Mouse (Mus musculus): Measurements from ENCODE around the gene Wdr17. TPM values are rescaled to one million over a fixed set of nuclear protein-coding genes. Genes with fewer than 3 reads are reported as not detected.
"Not testable (repeated sequence)": the region's sequence is repeated elsewhere in the genome, so short reads cannot be mapped to it uniquely, and the experiment has no call there.

Gene Wdr17
- polyA plus RNA-seq, 1 experiment from 2014 or later: 0.42 TPM

GRCm38 (mm10) chr8:54660675-54661074 is 226.3 kb downstream of the Wdr17 start:
- no peak overlapping the region for H3K9ac ChIP-seq (ENCODE audit: low read length)
- H3K9me3 ChIP-seq (replicated peaks; ENCODE audit: control insufficient read depth, low read length): no peaks in the 10 kb centered on the region
- no peak overlapping the region for H3K4me3 ChIP-seq (ENCODE audit: low read length)
- H3K36me3 ChIP-seq (ENCODE audit: control insufficient read depth, insufficient read depth): no peaks in the 10 kb centered on the region
- no peaks in the 10 kb centered on the region for H3K4me1 ChIP-seq (ENCODE audit: control insufficient read depth, insufficient read depth, low read length)
- 30% methylated on average over 5 of the region's 5 CpGs for WGBS
- ATAC-seq (replicated peaks; ENCODE audit: extremely low read depth, insufficient read depth, low FRiP score): no peak
- H3K4me2 ChIP-seq (ENCODE audit: low read depth, low read length): no peak overlapping the region
- H3K27me3 ChIP-seq (ENCODE audit: control insufficient read depth, insufficient read depth, low read length): no peaks in the 10 kb centered on the region
- H3K27ac ChIP-seq (ENCODE audit: low read length): no peak overlapping the region

GRCm38 (mm10) chr8:54659703-54660102 is 227.3 kb downstream of the Wdr17 start:
- no peak for ATAC-seq (replicated peaks; ENCODE audit: extremely low read depth, insufficient read depth, low FRiP score)
- H3K9me3 ChIP-seq (replicated peaks; ENCODE audit: control insufficient read depth, low read length): no peaks in the 10 kb centered on the region
- H3K27ac ChIP-seq (ENCODE audit: low read length): no peak overlapping the region
- no peak overlapping the region for H3K9ac ChIP-seq (ENCODE audit: low read length)
- H3K4me1 ChIP-seq (ENCODE audit: control insufficient read depth, insufficient read depth, low read length): no peaks in the 10 kb centered on the region
- 79% methylated on average over 2 of the region's 2 CpGs for WGBS
- H3K4me3 ChIP-seq (ENCODE audit: low read length): no peak overlapping the region
- no peak overlapping the region for H3K4me2 ChIP-seq (ENCODE audit: low read depth, low read length)
- H3K36me3 ChIP-seq (ENCODE audit: control insufficient read depth, insufficient read depth): no peaks in the 10 kb centered on the region
- H3K27me3 ChIP-seq (ENCODE audit: control insufficient read depth, insufficient read depth, low read length): no peaks in the 10 kb centered on the region

GRCm38 (mm10) chr8:54638634-54639033 is 248.3 kb downstream of the Wdr17 start:
- H3K4me2 ChIP-seq (ENCODE audit: low read depth, low read length): no peak overlapping the region
- 68% methylated on average over 4 of the region's 4 CpGs for WGBS
- H3K36me3 ChIP-seq (ENCODE audit: control insufficient read depth, insufficient read depth): no peaks in the 10 kb centered on the region
- no peaks in the 10 kb centered on the region for H3K9me3 ChIP-seq (replicated peaks; ENCODE audit: control insufficient read depth, low read length)
- no peak overlapping the region for H3K9ac ChIP-seq (ENCODE audit: low read length)
- no peak overlapping the region for H3K27ac ChIP-seq (ENCODE audit: low read length)
- H3K4me3 ChIP-seq (ENCODE audit: low read length): no peak overlapping the region
- ATAC-seq (replicated peaks; ENCODE audit: extremely low read depth, insufficient read depth, low FRiP score): no peak
- H3K27me3 ChIP-seq (ENCODE audit: control insufficient read depth, insufficient read depth, low read length): no peaks in the 10 kb centered on the region
- H3K4me1 ChIP-seq (ENCODE audit: control insufficient read depth, insufficient read depth, low read length): no peaks in the 10 kb centered on the region; the same call in 1 of the 2 replicates

GRCm38 (mm10) chr8:54616710-54617109 is 270.3 kb downstream of the Wdr17 start:
- H3K4me1 ChIP-seq (ENCODE audit: control insufficient read depth, insufficient read depth, low read length); H3K9ac ChIP-seq (ENCODE audit: low read length); H3K4me3 ChIP-seq (ENCODE audit: low read length); ATAC-seq (replicated peaks; ENCODE audit: extremely low read depth, insufficient read depth, low FRiP score); H3K9me3 ChIP-seq (replicated peaks; ENCODE audit: control insufficient read depth, low read length); H3K27me3 ChIP-seq (ENCODE audit: control insufficient read depth, insufficient read depth, low read length); H3K36me3 ChIP-seq (ENCODE audit: control insufficient read depth, insufficient read depth); H3K27ac ChIP-seq (ENCODE audit: low read length); H3K4me2 ChIP-seq (ENCODE audit: low read depth, low read length): not testable (repeated sequence)
- WGBS: 77% methylated on average over 17 of the region's 17 CpGs

- Histone ChIP-seq H3K9ac (ENCODE audit: low read length) (no peak overlapping the region), H3K9me3 (replicated peaks; ENCODE audit: control insufficient read depth, low read length) (no peaks in the 10 kb centered on the region), H3K4me2 (ENCODE audit: low read depth, low read length) (no peak overlapping the region), H3K27me3 (ENCODE audit: control insufficient read depth, insufficient read depth, low read length) (no peaks in the 10 kb centered on the region), H3K4me1 (ENCODE audit: control insufficient read depth, insufficient read depth, low read length) (peaks cover 17% of the 10 kb centered on the region), H3K27ac (ENCODE audit: low read length) (peak overlapping the region; percentile 76), H3K36me3 (ENCODE audit: control insufficient read depth, insufficient read depth) (no peaks in the 10 kb centered on the region), H3K4me3 (ENCODE audit: low read length) (no peak overlapping the region)
- 50% methylated on average over 4 of the region's 4 CpGs for WGBS
- ATAC-seq (replicated peaks; ENCODE audit: extremely low read depth, insufficient read depth, low FRiP score): 0 out of 2 replicates have a peak, but pooled peaks have one; percentile 25
Measured at GRCm38 (mm10) chr8:54610238-54610637, 276.7 kb downstream of the Wdr17 start.

GRCm38 (mm10) chr8:54609336-54609735 is 277.6 kb downstream of the Wdr17 start:
- Histone ChIP-seq H3K9me3 (replicated peaks; ENCODE audit: control insufficient read depth, low read length) (no peaks in the 10 kb centered on the region), H3K4me1 (ENCODE audit: control insufficient read depth, insufficient read depth, low read length) (peaks cover 17% of the 10 kb centered on the region), H3K4me2 (ENCODE audit: low read depth, low read length) (no peak overlapping the region), H3K27me3 (ENCODE audit: control insufficient read depth, insufficient read depth, low read length) (no peaks in the 10 kb centered on the region), H3K4me3 (ENCODE audit: low read length) (no peak overlapping the region), H3K36me3 (ENCODE audit: control insufficient read depth, insufficient read depth) (no peaks in the 10 kb centered on the region), H3K27ac (ENCODE audit: low read length) (peak overlapping the region; percentile 84), H3K9ac (ENCODE audit: low read length) (no peak overlapping the region)
- ATAC-seq (replicated peaks; ENCODE audit: extremely low read depth, insufficient read depth, low FRiP score): peak; percentile 91
- WGBS: 22% methylated on average over 2 of the region's 2 CpGs

GRCm38 (mm10) chr8:54603440-54603839 is 283.5 kb downstream of the Wdr17 start:
- 73% methylated on average over 4 of the region's 4 CpGs for WGBS
- ATAC-seq (replicated peaks; ENCODE audit: extremely low read depth, insufficient read depth, low FRiP score): no peak

GRCm38 (mm10) chr8:54600671-54601251 is 286.2 kb downstream of the Wdr17 start, which contains the start of gene Spata4:
Gene Spata4, plus strand, starts transcription at chr8:54600781.
- Histone ChIP-seq H3K4me2 (ENCODE audit: low read depth, low read length) (peak within 1 kb of the TSS; percentile 55), H3K4me1 (ENCODE audit: control insufficient read depth, insufficient read depth, low read length) (peaks cover 4% of the 10 kb centered on the region), H3K9me3 (replicated peaks; ENCODE audit: control insufficient read depth, low read length) (no peaks in the 10 kb centered on the region), H3K27ac (ENCODE audit: low read length) (no peak within 1 kb of the TSS), H3K36me3 (ENCODE audit: control insufficient read depth, insufficient read depth) (no peaks in the 10 kb centered on the region), H3K27me3 (ENCODE audit: control insufficient read depth, insufficient read depth, low read length) (no peaks in the 10 kb centered on the region), H3K9ac (ENCODE audit: low read length) (peak within 1 kb of the TSS; percentile 39), H3K4me3 (ENCODE audit: low read length) (peak within 1 kb of the TSS; percentile 37)
- ATAC-seq (replicated peaks; ENCODE audit: extremely low read depth, insufficient read depth, low FRiP score): peak; percentile 73
- 7% methylated on average over 21 of the region's 21 CpGs for WGBS

More at GRCm38 (mm10) chr8:54603440-54603839, 283.5 kb downstream of the Wdr17 start:
- Histone ChIP-seq H3K4me1 (ENCODE audit: control insufficient read depth, insufficient read depth, low read length) (peaks cover 4% of the 10 kb centered on the region), H3K27me3 (ENCODE audit: control insufficient read depth, insufficient read depth, low read length) (no peaks in the 10 kb centered on the region), H3K27ac (ENCODE audit: low read length) (no peak overlapping the region), H3K9me3 (replicated peaks; ENCODE audit: control insufficient read depth, low read length) (no peaks in the 10 kb centered on the region), H3K4me2 (ENCODE audit: low read depth, low read length) (no peak overlapping the region), H3K36me3 (ENCODE audit: control insufficient read depth, insufficient read depth) (no peaks in the 10 kb centered on the region), H3K9ac (ENCODE audit: low read length) (no peak overlapping the region), H3K4me3 (ENCODE audit: low read length) (no peak overlapping the region)

- peaks cover 4% of the 10 kb centered on the region for H3K4me1 ChIP-seq (ENCODE audit: control insufficient read depth, insufficient read depth, low read length)
- no peak overlapping the region for H3K27ac ChIP-seq (ENCODE audit: low read length)
- no peak overlapping the region for H3K4me3 ChIP-seq (ENCODE audit: low read length)
- 92% methylated on average over 2 of the region's 2 CpGs for WGBS
- no peak overlapping the region for H3K9ac ChIP-seq (ENCODE audit: low read length)
- no peaks in the 10 kb centered on the region for H3K9me3 ChIP-seq (replicated peaks; ENCODE audit: control insufficient read depth, low read length)
- no peak overlapping the region for H3K4me2 ChIP-seq (ENCODE audit: low read depth, low read length)
- no peak for ATAC-seq (replicated peaks; ENCODE audit: extremely low read depth, insufficient read depth, low FRiP score)
- H3K27me3 ChIP-seq (ENCODE audit: control insufficient read depth, insufficient read depth, low read length): no peaks in the 10 kb centered on the region
- H3K36me3 ChIP-seq (ENCODE audit: control insufficient read depth, insufficient read depth): no peaks in the 10 kb centered on the region
Measured at GRCm38 (mm10) chr8:54597386-54597785, 289.6 kb downstream of the Wdr17 start.

All from heart, embryonic 16.5 days (tissue).